Mouse (Mus musculus): Measurements from ENCODE around the gene Olfr1162.
"Not testable (repeated sequence)": the region's sequence is repeated elsewhere in the genome, so short reads cannot be mapped to it uniquely, and the experiment has no call there.

The Olfr1162 gene

DNA sequence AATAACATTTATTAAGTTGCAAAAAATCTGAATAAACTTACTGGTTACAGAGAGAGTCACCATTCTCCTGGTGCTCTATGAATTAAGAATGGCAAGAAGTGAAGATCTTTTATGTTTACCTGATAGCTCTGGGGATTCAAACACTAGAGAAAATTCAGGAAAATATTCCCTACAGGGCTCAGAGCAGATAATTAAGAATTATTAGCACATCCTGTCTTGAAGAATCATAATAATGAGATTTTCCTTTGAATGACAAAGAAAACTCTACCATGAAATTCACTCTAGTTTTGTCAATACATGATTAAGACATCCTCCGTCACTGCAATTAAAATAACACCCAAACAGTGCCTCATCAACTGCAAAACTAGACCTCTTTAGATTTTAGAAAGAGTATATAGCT lies at the start of gene Olfr1162:
TSS of gene Olfr1162 (minus strand) at position 101 of the 400 bp plus-strand sequence.
- no peak for DNase-seq (ENCODE audit: low spot score)

DNA sequence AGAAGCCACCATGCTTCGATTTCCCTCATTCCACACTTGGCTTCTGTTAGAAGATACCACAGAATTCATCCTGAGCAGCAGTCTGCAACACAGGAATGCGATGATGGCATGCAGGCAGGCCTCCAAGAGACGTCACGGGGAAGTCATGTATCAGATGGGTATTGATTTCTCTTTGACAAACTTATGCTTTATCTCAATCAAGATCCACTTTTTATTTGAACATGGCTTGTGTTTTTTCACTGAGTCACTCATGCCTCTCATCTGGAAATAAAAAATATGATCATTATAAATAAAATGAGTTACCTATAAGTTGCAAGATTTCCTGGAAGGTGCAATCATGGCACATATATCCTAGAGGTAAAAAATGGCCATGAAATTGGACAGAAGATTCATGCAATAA lies 42.9 kb upstream of the Olfr1162 start, which contains the start of gene Olfr1164:
TSS of gene Olfr1164 (minus strand) at position 101 of the 400 bp plus-strand sequence.
- DNase-seq (ENCODE audit: low spot score) = no peak

DNA sequence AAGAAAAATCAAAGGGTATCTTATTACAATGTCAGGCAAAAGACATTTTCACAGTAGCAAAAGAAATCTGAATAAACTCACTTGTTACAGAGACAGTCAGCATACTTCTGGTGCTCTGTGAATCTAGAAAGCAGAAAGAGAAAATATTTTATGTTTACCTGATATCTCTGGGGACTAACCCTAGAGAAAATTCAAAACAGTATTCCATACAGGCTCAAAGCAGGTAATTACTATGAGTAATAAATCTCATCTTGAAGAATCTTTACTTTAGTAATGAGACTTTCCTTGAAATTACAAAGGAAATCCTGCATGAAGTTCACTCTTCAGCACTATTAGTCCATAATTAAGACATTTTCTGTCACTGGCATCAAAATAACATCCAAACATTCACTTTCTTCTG lies 20.8 kb upstream of the Olfr1162 start, which contains the start of gene Olfr1163:
TSS of gene Olfr1163 (minus strand) at position 101 of the 400 bp plus-strand sequence.
- DNase-seq (ENCODE audit: low spot score) = no peak

DNA sequence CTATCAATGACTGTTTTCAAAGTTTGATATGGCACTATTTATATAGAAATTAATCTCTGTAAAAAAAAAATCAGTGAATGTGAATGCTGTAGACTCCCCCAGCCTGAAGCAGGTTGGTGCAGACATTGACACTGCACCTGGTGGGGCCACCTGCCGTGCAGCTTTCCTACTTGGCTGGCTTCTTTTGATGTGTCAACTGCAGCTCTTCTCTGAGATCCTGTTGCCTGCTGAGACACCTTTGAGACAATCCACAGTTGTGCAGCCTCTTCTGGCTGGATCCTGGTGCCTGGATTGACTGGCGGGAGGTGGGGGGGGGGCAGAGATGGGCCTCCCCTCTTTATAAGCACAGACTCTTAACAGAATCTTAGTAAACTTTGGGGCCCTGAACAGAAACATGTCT lies 12.7 kb upstream of the Olfr1162 start:
- no peak for DNase-seq (ENCODE audit: low spot score)

DNA sequence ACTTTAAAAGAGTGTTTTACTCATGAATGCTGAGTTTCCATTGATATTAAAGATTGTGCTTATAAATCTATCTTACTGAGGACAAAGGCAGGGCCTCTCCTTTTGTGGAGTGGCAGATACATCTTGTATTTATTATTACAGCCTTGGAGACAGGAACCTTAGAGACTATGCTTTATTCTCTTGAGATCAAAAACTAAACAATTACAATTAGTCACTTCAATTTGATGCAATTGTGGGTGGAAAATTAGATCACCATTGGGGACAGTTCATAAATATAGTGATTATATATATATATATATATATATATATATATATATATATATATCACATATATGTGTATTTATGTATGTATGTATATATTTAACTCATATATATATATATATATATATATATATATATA lies 13.3 kb downstream of the Olfr1162 start, which contains the start of gene Olfr73:
TSS of gene Olfr73 (minus strand) at position 101 of the 400 bp plus-strand sequence.
- DNase-seq (ENCODE audit: low spot score) = no peak

DNA sequence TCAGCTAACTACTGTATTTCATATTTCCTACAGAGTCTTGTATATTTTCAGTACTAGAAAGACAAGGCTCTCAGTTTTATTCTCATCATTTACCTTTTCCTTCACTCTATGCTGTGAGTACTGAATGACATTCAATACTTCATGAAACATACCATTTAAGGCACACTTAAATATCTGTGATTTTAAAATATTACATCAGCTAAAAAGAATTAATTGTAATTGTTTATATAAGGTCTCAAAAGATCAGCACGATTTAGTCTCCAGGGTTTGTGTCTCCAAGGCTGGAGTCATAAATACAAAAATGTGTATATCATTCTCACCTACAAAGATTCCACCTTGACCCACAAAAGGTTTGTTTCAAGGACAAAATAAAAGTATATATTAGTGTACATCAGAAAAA lies 28.5 kb downstream of the Olfr1162 start, which contains the start of gene Olfr1161:
TSS of gene Olfr1161 (plus strand) at position 301 of the 400 bp plus-strand sequence.
- DNase-seq (ENCODE audit: low spot score) = not testable (repeated sequence)

DNA sequence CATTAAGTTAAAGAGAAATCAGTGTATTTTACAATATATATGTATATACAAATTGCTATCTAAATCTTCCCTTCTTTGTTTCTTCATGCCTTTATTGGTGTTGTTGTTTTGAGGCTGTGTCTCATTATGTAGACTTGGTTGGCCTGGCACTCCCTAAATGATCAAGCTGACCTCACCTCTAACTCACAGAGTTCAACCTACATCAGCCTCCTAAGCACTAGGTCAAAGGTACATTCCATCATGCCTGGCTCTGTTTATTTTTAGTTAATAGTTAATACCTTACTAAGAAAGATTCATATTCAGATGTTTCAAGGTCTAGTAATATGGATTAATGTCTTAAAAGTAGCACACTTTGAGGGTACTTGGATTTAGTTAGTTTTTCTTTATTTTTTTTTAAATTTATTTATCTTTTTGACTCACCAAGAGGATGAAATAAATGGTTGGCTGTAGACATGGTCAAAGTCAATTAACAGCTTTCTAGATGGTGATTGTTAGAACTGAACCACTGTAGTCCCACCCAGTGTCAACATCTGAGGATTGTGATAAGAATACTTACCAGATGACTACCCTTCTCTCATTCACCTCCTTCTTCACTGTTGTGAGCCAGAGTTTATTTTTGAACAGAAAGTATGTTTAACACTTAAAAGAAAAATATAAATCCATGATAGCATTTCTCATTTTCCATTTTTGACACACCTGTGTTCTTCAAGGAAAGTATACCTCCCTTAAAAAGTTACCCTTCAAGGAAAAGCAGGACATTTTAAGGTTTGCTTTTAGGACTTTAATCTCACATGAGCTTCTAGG lies 43.2 kb downstream of the Olfr1162 start, which contains the start of gene Olfr1160:
TSS of gene Olfr1160 (minus strand) at position 754 of the 804 bp plus-strand sequence.
- no peak for DNase-seq (ENCODE audit: low spot score)
